Mouse (Mus musculus): ENCODE measurements around the gene Hyls1. TPM values are rescaled to one million over a fixed set of nuclear protein-coding genes. Genes with fewer than 3 reads are reported as not detected.
A peak's percentile ranks its signal among the peaks of the same experiment; 100 is the strongest.

Hyls1 gene
- total RNA-seq, 2 experiments from 2014 or later, result 1.2 to 1.3 TPM

DNA sequence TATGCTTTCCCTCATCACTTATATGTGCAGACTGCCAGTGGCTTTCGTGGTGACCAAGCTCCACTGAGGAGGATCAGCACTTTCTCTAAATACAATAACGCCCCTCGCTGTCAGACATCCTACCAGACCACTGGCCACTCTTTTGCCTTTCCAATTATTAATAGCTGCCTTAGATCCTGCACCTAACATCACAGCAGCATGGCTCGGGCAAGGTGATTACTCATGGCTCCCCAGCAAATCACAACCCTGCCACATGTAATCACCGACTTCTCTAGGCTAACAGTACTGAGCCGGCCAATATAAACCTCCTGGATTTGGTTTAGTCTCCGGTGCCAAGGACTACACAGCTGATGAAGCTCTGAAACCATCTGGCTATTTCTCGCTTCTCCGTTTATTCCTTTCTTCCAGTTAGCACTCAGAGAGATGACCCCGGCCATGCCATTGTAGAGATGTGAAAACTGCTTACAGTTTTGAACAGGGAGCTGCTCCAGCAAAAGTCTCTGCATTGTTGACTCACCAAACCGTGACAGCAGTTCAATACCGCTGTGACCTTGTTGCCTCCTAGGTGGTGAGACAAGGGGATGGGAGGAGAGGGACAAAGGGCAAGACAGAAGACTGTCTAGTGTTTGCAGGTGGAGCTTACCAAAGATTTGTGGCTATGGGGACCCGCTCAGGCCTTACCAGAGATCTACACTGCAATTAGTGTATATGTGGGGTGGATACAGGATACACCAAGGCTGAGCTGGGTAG is 31.0 kb downstream of the Hyls1 start:
- DNase-seq, result no peak
- Histone ChIP-seq H3K4me3 (no peak overlapping the region), H3K27ac (no peak overlapping the region)
- TF ChIP-seq CTCF (IDR thresholded peaks at IDR 0.05), result no peak
- intact Hi-C loops (cut with DNase I), result no loop called here

DNA sequence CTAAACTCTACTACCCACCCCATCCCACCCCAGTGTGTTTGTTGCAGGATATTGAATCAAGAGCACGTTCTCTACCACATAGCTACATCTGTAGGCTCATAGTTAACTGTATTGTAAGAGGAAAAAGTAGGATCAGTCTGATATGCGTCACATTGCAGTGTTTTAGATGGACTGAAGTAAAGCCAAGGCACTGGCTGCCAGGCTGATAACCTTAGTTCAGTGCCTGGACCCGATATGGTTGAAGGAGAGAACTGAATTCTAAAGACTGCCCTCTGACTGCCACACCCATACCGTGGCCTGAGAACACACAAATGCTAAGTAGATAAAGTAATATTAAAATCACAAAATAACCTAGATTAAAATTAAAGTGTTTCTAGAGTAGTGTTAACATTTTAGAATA is 34.3 kb downstream of the Hyls1 start:
- intact Hi-C loops (cut with DNase I), result loop anchor here (1.0 kb wide), 1 partner anchor 254 kb away; no protein-coding TSS in a partner anchor

DNA sequence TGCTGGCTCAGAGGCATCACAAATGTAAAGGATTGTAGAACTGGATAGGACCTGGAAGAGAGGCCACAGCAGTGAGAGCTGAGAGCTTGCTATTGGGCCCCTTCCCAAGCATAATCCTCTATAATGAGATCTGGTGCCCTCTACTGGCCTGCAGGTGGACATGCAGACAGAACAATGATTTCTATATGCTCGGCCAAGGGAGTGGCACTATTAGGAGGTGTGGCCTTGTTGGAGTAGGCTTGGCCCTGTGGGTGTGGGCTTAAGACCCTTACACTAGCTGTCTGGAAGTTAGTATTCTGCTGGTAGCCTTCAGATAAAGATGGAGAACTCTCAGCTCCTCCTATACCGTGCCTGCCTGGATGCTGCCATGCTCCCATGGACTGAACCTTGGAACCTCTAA is 35.1 kb downstream of the Hyls1 start:
- intact Hi-C loops (cut with DNase I), result loop anchor here (1.0 kb wide), 1 partner anchor 253 kb away; no protein-coding TSS in a partner anchor
- no peak for DNase-seq
- H3K27ac ChIP-seq, result no peak overlapping the region
- no peak overlapping the region for H3K4me3 ChIP-seq
- TF ChIP-seq CTCF (IDR thresholded peaks at IDR 0.05), result peak; percentile 91

More for the DNA sequence above, 34.3 kb downstream of the Hyls1 start:
- Histone ChIP-seq H3K4me3 (no peak overlapping the region), H3K27ac (no peak overlapping the region)
- DNase-seq, result no peak
- no peak for TF ChIP-seq CTCF (IDR thresholded peaks at IDR 0.05)

DNA sequence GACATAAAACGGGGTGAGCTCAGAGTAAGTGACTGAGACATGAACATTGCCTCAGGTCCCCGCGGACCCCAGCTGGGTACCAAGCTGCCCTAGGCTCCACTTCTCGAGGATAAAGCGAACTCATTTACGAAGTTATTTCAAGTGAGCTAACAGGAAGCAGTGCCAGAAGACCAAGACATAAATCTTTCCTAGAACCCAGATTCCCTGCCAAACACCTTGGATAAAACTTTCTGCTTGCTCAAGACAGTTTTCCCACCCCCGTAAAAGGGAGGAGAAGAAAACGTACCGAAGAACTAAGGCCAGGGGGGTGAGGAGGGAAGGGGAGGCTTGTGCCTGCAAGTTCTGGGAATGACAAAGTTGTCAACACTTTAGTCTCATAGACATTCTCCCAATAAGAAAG is 36.9 kb downstream of the Hyls1 start:
- no peak overlapping the region for H3K27ac ChIP-seq
- no peak for DNase-seq
- TF ChIP-seq CTCF (IDR thresholded peaks at IDR 0.05), result no peak
- intact Hi-C loops (cut with DNase I), result no loop called here
- H3K4me3 ChIP-seq, result no peak overlapping the region

DNA sequence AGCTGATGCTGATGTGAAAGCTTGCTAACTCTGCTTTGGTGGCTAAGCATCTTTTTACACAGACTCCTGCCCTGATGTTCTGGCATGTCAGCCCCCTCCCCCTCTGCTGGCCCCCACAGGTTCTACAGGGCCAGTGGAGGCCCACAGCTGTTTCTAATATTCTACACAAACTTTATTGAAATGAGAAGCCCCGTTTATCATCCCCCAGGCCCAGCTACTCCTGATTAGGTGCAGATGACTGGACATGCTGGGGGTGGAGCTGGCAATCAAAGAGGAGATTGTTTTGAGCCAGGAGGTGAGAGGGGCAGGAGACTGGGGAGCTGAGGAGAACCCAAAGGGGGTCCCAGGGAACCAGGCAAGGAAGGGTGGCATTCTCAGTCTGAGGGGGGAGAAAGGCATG is 40.4 kb downstream of the Hyls1 start:
- intact Hi-C loops (cut with DNase I), result no loop called here
- TF ChIP-seq CTCF (IDR thresholded peaks at IDR 0.05), result no peak
- H3K4me3 ChIP-seq, result no peak overlapping the region
- DNase-seq, result no peak
- no peak overlapping the region for H3K27ac ChIP-seq

DNA sequence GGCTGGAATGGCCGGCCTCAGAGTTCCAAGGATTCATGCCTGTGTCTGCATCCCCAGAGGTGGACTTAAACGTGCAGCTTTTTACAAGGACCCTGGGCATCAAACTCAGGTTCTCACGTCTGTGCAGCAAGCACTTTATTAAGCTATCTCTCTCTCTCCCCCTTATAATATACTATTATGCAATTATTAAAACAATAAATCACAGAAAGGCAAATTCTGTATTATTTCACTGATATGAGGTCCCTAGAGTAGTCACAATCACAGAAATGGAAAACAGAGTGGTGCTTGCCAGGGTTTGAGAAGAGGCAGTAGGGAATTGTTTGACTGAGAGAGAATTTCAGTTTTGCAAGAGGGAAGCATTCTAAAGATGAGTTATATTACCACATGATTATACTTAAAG is 41.1 kb downstream of the Hyls1 start:
- TF ChIP-seq CTCF (IDR thresholded peaks at IDR 0.05), result no peak
- no peak overlapping the region for H3K4me3 ChIP-seq
- no peak for DNase-seq
- no peak overlapping the region for H3K27ac ChIP-seq
- intact Hi-C loops (cut with DNase I), result no loop called here

DNA sequence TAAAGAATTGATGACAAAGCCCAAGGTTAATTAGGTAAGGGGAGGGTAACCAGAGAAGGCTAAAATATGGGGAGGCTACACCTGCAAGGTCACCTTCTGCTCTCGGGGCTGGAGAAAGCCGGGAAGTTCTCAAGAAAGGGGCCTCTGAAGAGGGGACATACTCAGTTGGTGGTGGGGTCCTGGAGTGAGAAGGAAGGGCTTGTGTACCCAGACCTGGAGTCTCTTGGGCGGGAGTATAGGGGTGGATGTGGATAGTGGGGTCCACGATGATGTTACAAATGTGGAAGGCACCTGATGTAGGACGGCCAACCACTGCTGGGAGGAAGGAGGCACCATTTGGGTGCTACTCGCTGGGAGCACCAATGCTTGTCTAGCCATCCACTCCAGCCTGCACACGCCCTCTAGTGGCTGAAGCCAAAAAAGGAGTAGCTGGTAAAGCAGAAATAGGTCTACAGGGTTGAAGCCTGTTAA is 46.2 kb downstream of the Hyls1 start:
- peak; percentile 92 for TF ChIP-seq CTCF (IDR thresholded peaks at IDR 0.05)
- Histone ChIP-seq H3K27ac (peak overlapping the region; percentile 67), H3K4me3 (peak overlapping the region; percentile 15; the same call in 1 of the 2 replicates)
- intact Hi-C loops (cut with DNase I), result loop anchor here (1.0 to 5.0 kb wide), 2 partner anchors 102 to 242 kb away; partner anchors contain the start of gene Cdon
- peak; percentile 79 for DNase-seq

DNA sequence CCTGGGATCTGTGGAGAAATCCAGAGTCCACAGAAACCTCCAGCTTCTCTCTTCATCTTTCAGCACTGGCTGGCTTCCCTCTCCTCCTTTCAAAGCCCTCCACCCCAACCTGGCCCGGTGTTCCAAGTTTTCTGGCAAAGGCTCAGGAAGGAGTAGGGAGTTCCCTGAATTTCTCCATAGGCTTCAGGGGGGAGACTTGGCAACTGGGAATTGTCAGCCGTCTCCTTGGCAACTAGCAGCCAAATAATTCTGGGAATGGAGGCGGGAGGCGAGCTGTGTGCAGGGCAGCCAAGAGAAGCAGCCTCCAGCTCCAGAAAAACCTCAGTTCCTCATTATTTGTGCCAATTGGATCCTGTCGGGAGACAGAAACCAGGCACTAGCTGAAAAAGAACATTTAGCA is 46.7 kb downstream of the Hyls1 start:
- Histone ChIP-seq H3K27ac (peak overlapping the region; percentile 67), H3K4me3 (peak overlapping the region; percentile 15; the same call in 1 of the 2 replicates)
- DNase-seq, result peak; percentile 59
- TF ChIP-seq CTCF (IDR thresholded peaks at IDR 0.05), result no peak
- intact Hi-C loops (cut with DNase I), result loop anchor here (5.0 kb wide), 1 partner anchor 101 kb away; the partner anchor contains the start of gene Cdon

DNA sequence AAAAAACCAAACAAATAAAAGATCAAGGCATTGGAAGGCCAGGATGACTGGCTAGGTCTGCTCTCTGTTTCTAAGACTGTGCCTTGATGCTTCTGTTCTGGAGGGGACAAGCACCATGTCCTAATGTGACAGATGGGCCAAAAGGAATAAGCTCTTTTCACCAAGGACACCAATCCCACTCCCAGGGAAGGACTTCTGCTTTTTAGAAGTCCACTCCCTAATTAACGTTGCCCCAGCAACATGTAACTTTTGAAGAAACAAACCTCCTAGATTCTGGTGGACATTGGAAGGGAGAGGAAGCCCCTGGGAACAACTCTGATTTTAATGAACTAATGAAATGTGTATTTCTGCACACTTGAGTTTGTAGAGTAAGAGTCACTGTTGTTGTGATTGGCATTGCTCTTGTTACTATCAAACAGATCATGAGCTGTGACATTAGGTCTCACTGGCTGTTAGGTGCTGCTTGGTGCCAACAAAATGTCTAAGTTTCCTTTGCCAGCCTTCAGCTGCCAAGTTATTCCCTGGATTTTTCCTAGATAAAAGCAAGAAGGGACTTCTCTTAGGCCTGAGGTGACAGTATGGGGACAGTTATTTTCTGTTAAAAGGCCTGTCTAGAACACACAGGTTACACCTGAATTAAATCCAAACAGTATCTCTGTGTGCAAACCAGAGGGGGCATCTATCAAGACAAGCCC is 47.2 kb downstream of the Hyls1 start:
- no peak for TF ChIP-seq CTCF (IDR thresholded peaks at IDR 0.05)
- no peak for DNase-seq
- no peak overlapping the region for H3K4me3 ChIP-seq
- H3K27ac ChIP-seq, result peak overlapping the region; percentile 67; the same call in 1 of the 2 replicates
- intact Hi-C loops (cut with DNase I), result loop anchor here (5.0 kb wide), 1 partner anchor 101 kb away; the partner anchor contains the start of gene Cdon

DNA sequence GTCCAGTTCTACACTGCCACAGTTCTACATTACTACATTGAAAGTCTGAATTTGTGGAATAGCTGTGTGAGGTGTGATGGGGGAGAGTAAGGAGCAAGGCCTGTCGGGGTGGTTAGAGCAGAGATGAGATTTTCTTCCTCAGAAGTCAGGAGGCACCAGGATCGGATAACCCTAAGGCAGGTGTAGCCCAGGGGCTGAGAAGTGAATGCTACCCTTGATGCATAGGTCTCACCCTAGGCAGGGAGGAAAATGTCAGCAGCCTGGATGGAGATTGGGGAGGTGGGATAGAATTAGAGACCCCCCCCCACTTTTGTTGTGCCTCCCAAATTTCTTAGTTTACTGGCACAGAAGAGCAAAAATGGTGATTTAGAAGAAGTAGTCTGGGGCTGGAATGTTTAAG is 48.0 kb downstream of the Hyls1 start:
- Histone ChIP-seq H3K27ac (no peak overlapping the region), H3K4me3 (no peak overlapping the region)
- no peak for TF ChIP-seq CTCF (IDR thresholded peaks at IDR 0.05)
- intact Hi-C loops (cut with DNase I), result loop anchor here (5.0 kb wide), 1 partner anchor 100 kb away; the partner anchor contains the start of gene Cdon
- DNase-seq, result no peak

DNA sequence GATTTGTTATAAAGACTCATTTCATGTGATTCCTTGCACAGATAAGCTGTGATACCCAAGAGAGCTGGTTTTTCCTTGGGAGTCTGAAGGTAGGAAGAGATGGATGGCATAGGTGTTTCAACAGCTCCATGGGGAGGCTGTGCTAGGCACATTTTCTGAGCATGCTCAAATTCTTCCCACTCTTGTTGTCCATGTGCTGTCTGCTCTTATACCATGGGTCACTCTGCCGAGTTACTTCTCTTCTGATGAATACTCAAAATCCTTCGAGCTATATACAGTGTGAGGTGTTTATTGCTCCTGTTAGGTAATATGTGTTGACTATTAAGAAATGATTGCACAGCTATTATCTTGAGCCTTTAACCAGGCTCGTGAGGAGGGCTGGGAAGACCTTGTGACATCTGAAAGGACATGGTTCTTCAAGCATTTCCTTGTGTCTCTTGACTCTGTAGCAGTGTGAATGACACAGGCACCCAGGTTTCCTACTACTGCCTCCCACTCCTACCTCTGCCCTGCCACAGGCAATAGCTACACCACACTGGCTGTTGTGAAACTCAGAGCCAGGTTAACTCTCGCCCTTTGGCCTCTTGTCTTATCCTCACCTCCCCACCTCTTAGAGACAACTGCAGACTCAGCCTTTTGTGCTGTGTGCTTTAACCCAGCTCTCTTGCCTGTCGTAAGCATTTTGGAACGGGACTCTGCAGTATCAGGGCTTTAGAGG is 49.4 kb downstream of the Hyls1 start:
- intact Hi-C loops (cut with DNase I), result loop anchor here (5.0 kb wide), 1 partner anchor 98 kb away; the partner anchor contains the start of gene Cdon
- H3K27ac ChIP-seq, result no peak overlapping the region
- TF ChIP-seq CTCF (IDR thresholded peaks at IDR 0.05), result no peak
- no peak overlapping the region for H3K4me3 ChIP-seq
- no peak for DNase-seq

DNA sequence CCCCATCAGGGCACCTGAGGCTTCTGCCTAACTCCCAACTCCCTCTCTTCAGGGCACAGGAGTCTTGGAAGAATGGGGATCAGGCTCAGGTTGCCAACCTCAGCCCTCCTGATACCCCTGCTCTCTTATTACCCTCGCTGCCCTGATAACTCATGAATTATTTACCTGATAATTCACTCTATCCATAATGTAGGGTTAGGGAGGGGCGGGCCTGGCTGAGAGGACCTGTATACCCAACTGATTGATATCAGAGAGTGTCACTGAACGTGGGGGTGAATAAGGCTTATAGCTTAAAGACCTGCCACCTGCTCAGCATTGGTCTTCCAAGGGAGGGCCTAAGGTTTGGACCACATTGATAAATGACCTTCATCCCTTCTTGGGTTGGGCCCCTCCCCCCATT is 52.0 kb downstream of the Hyls1 start, which contains the start of gene Gm1113:
Gene Gm1113 (minus strand): TSS at position 101 of the 400 bp plus-strand sequence.
- intact Hi-C loops (cut with DNase I), result no loop called here
- Histone ChIP-seq H3K4me3 (no peak within 1 kb of the TSS), H3K27ac (no peak within 1 kb of the TSS)
- TF ChIP-seq CTCF (IDR thresholded peaks at IDR 0.05), result no peak
- DNase-seq, result no peak

Data from gastrocnemius, adult 2 months (tissue).